Mouse (Mus musculus): ENCODE data around the gene Rab15.

DNA sequence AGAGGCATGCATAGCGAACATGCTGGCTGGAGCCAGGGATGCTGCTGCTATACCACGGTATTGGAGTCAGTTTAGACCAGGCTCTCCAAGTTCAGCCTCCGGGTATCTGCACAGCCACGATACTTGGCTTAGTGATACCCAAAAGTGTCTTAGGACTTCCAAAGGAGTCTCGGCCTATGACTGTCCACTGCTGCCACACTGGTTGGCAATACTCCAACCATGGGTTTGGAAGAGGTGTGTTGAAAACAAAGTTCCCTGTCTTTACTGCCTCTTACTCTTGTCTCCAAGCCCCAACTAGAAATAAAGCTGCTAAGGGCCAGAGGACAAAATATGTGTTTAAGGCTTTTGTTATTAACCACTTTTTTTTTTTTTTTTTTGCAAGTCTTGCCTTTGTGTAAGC, 12.2 kb downstream of the Rab15 start:
- no peak for TF ChIP-seq POLR2A (IDR thresholded peaks at IDR 0.05; ENCODE audit: low read depth, low read length)
- TF ChIP-seq CTCF (IDR thresholded peaks at IDR 0.05; ENCODE audit: extremely low read depth, insufficient read depth, insufficient read length, insufficient replicate concordance), result no peak
